Mouse (Mus musculus): ENCODE measurements around the gene Mei1. TPM values are rescaled to one million over a fixed set of nuclear protein-coding genes. Genes with fewer than 3 reads are reported as not detected.

The Mei1 gene
- total RNA-seq (2014; rRNA removed) (0.10 TPM in 1 of 2 replicates, not detected in the other), polyA plus RNA-seq (2015; fragmentation: Nextera tagmentation; extraction: Ambion mirVana) (0.10 and 0.11 TPM in 2 replicates)

DNA sequence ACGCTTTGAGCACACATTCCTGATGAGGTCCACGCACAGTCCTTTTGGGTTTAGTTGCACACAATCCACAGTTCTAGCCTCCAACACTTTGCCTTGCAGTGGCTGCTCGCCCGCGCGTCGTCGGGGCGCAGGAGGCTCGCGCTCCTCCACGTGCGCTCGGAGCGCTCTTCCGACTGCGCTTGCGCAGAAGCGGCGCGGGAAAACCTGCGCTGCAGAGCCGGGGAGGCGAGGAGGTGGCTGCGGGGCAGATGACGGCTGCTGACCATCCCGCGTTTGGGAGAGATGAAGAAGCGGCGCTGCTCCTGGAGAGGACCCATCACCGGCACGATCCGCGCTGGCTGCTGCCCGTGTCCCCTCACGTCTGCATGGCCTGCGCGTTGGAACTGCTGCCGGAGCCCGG is at the start of gene Mei1:
TSS of gene Mei1 (plus strand) at position 99 of the 400 bp plus-strand sequence.
- Histone ChIP-seq H3K4me2 (ENCODE audit: low read depth) (peak within 1 kb of the TSS; percentile 40; the same call in 1 of the 2 replicates), H3K27ac (ENCODE audit: low read depth, low read length) (no peak within 1 kb of the TSS), H3K27me3 (ENCODE audit: insufficient read depth, low read length) (peaks cover 21% of the 10 kb centered on the region), H3K36me3 (ENCODE audit: insufficient read depth) (no peaks in the 10 kb centered on the region), H3K4me1 (ENCODE audit: insufficient read depth) (no peaks in the 10 kb centered on the region), H3K9me3 (ENCODE audit: low read length) (no peaks in the 10 kb centered on the region), H3K4me3 (ENCODE audit: low read depth, low read length) (peak within 1 kb of the TSS; percentile 20), H3K9ac (no peak within 1 kb of the TSS)
- ATAC-seq (no peak), DNase-seq (peak; percentile 45)
- 25% methylated on average over 40 of the region's 40 CpGs for WGBS
- TF ChIP-seq CTCF (IDR thresholded peaks at IDR 0.05; ENCODE audit: low read depth) = no peak

DNA sequence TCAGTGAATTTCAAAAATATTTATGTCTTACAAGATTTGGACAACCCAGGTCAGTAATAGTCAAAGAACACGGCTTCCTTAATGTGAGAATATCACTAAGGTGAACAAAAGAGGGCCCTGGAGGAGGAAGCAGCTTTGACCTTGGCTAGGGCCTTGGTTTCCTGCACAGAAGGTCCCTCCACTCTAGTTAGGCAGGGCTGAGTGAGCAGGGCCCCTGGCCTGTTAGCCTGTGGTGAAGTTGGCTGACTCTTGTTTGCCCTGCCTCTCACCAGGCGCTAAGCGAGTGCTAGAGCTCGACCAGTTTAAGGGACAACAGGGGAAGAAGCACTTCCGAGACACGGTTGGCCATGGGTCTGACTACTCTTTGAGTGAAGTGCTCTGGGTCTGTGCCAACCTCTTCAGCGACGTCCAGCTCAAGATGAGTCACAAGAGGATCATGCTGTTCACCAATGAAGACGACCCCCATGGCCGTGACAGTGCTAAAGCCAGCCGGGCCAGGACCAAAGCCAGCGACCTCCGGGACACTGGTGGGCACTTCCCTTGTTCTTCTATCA is 47.2 kb upstream of the Mei1 start:
- Histone ChIP-seq H3K9ac (no peak overlapping the region), H3K9me3 (ENCODE audit: low read length) (no peaks in the 10 kb centered on the region), H3K4me3 (ENCODE audit: low read depth, low read length) (no peak overlapping the region), H3K4me1 (ENCODE audit: insufficient read depth) (no peaks in the 10 kb centered on the region), H3K27me3 (ENCODE audit: insufficient read depth, low read length) (no peaks in the 10 kb centered on the region), H3K27ac (ENCODE audit: low read depth, low read length) (no peak overlapping the region), H3K36me3 (ENCODE audit: insufficient read depth) (peaks cover 55% of the 10 kb centered on the region), H3K4me2 (ENCODE audit: low read depth) (no peak overlapping the region)
- ATAC-seq (no peak), DNase-seq (no peak)
- 87% methylated on average over 13 of the region's 13 CpGs for WGBS
- no peak for TF ChIP-seq CTCF (IDR thresholded peaks at IDR 0.05; ENCODE audit: low read depth)

DNA sequence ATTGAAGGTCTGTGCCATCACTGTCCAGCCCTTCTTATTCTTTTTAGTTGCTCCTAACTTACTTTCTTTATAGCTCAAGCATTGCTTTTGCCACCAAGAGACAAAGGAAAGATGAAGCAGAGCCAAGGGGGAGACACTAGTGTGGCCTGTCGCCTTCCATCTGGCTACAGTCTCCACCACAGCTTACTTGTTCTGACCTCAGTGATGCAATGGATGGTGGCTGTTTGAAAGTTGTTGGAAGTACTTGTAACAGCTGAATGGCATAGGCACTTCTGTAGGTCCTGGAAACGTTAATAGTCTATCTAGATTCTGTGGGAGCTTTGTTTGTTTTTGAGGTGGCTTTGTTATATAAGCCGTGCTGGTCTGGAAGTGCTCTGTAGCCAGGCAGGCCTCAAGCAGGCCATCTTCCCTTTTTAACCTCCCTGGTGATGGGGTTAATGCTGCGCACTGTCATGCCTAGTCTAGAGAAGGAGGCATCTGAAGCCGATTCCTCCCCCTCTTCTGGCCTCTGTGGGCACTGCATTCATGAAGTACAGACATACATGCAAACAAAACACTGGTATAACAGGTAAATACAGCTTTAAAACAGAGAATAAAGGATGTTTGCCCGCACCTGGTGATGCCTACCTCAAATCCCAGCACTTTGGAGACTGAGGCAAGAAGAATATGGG is 45.7 kb upstream of the Mei1 start:
- H3K27ac ChIP-seq (ENCODE audit: low read depth, low read length) = no peak overlapping the region
- 92% methylated on average over 6 of the region's 6 CpGs for WGBS
- TF ChIP-seq CTCF (IDR thresholded peaks at IDR 0.05; ENCODE audit: low read depth) = no peak
- ATAC-seq (no peak), DNase-seq (no peak)
- H3K36me3 ChIP-seq (ENCODE audit: insufficient read depth) = peaks cover 66% of the 10 kb centered on the region
- H3K4me3 ChIP-seq (ENCODE audit: low read depth, low read length) = no peak overlapping the region
- no peaks in the 10 kb centered on the region for H3K4me1 ChIP-seq (ENCODE audit: insufficient read depth)
- H3K4me2 ChIP-seq (ENCODE audit: low read depth) = no peak overlapping the region
- H3K9ac ChIP-seq = no peak overlapping the region
- H3K27me3 ChIP-seq (ENCODE audit: insufficient read depth, low read length) = no peaks in the 10 kb centered on the region
- H3K9me3 ChIP-seq (ENCODE audit: low read length) = no peaks in the 10 kb centered on the region

DNA sequence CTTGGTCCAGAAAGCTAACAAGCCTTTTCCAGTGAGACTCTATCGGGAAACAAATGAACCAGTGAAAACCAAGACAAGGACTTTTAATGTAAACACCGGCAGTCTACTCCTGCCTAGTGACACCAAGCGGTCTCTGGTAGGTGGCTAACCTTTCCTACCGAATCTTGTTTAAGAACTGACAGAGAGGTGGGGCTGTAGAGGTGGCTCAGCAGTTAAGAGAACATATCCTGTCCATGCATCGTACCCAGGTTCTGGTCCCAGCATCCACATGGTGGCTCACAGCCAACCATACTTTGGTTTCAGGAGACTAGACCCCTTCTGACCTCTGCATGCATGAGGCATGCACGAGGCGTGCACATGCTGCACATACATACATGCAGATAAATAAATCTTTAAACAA is 42.5 kb upstream of the Mei1 start:
- peaks cover 93% of the 10 kb centered on the region for H3K36me3 ChIP-seq (ENCODE audit: insufficient read depth)
- no peak overlapping the region for H3K9ac ChIP-seq
- H3K4me1 ChIP-seq (ENCODE audit: insufficient read depth) = no peaks in the 10 kb centered on the region
- no peak for ATAC-seq
- no peak overlapping the region for H3K4me2 ChIP-seq (ENCODE audit: low read depth)
- H3K4me3 ChIP-seq (ENCODE audit: low read depth, low read length) = no peak overlapping the region
- DNase-seq = no peak
- H3K9me3 ChIP-seq (ENCODE audit: low read length) = no peaks in the 10 kb centered on the region
- H3K27ac ChIP-seq (ENCODE audit: low read depth, low read length) = no peak overlapping the region
- H3K27me3 ChIP-seq (ENCODE audit: insufficient read depth, low read length) = no peaks in the 10 kb centered on the region
- TF ChIP-seq CTCF (IDR thresholded peaks at IDR 0.05; ENCODE audit: low read depth) = no peak
- WGBS = 95% methylated on average over 7 of the region's 7 CpGs

DNA sequence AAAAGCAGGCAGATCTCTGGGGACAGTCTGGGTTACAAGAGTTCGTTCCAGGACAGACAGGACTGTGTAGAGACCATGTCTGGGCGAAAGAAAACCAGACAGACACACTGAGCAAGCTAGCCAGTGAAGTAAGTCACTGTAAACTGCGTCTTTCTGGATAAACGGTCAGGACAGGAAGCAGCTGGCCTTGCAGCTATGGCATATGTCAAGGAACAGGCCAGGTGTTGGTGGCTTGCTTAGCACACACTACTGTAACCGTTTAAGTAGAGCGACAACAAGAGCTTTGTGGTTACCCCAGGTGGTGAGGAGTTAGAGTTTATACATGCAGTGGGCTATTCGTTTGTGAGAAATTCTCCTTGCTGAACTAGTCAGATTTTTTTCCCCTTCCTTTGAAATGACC is 42.1 kb upstream of the Mei1 start:
- ATAC-seq (no peak), DNase-seq (no peak)
- no peaks in the 10 kb centered on the region for H3K4me1 ChIP-seq (ENCODE audit: insufficient read depth)
- H3K4me2 ChIP-seq (ENCODE audit: low read depth) = no peak overlapping the region
- no peak overlapping the region for H3K4me3 ChIP-seq (ENCODE audit: low read depth, low read length)
- WGBS = 94% methylated on average over 7 of the region's 7 CpGs
- H3K9me3 ChIP-seq (ENCODE audit: low read length) = no peaks in the 10 kb centered on the region
- H3K27me3 ChIP-seq (ENCODE audit: insufficient read depth, low read length) = no peaks in the 10 kb centered on the region
- H3K36me3 ChIP-seq (ENCODE audit: insufficient read depth) = peaks cover 91% of the 10 kb centered on the region
- no peak overlapping the region for H3K27ac ChIP-seq (ENCODE audit: low read depth, low read length)
- H3K9ac ChIP-seq = no peak overlapping the region
- no peak for TF ChIP-seq CTCF (IDR thresholded peaks at IDR 0.05; ENCODE audit: low read depth)

GRCm38 (mm10) chr15:82032386-82032785 is 37.4 kb upstream of the Mei1 start:
- no peak for TF ChIP-seq CTCF (IDR thresholded peaks at IDR 0.05; ENCODE audit: low read depth)
- H3K9ac ChIP-seq = no peak overlapping the region
- no peak overlapping the region for H3K4me2 ChIP-seq (ENCODE audit: low read depth)
- ATAC-seq (no peak), DNase-seq (no peak)
- no peaks in the 10 kb centered on the region for H3K27me3 ChIP-seq (ENCODE audit: insufficient read depth, low read length)
- no peaks in the 10 kb centered on the region for H3K4me1 ChIP-seq (ENCODE audit: insufficient read depth)
- WGBS = 88% methylated on average over 7 of the region's 7 CpGs
- no peak overlapping the region for H3K4me3 ChIP-seq (ENCODE audit: low read depth, low read length)
- H3K36me3 ChIP-seq (ENCODE audit: insufficient read depth) = peaks cover 73% of the 10 kb centered on the region
- no peaks in the 10 kb centered on the region for H3K9me3 ChIP-seq (ENCODE audit: low read length)
- H3K27ac ChIP-seq (ENCODE audit: low read depth, low read length) = no peak overlapping the region

DNA sequence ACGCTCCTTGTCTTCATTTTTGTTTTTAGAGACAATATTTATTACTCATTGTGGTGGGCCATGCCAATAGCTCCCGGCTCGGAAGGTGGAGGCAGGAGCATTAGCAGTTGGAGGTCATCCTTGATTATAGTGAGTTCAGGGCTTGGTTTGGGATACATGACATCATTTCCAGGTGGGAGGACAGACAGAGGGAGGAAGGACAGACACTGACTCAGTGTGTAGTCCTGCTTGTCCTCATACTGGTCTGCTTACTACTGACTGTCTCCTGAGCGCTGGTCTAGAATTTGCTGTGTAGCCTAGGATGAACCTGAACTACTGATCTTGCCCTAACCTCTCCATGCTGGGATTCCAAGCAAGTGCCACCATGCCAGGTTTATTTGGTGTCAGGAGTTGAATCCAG is 36.0 kb upstream of the Mei1 start, which contains the start of gene Desi1:
TSS of gene Desi1 (minus strand) at position 101 of the 400 bp plus-strand sequence.
- Histone ChIP-seq H3K4me2 (ENCODE audit: low read depth) (no peak within 1 kb of the TSS), H3K9ac (no peak within 1 kb of the TSS), H3K9me3 (ENCODE audit: low read length) (no peaks in the 10 kb centered on the region), H3K4me1 (ENCODE audit: insufficient read depth) (no peaks in the 10 kb centered on the region), H3K36me3 (ENCODE audit: insufficient read depth) (peaks cover 75% of the 10 kb centered on the region), H3K27me3 (ENCODE audit: insufficient read depth, low read length) (no peaks in the 10 kb centered on the region), H3K27ac (ENCODE audit: low read depth, low read length) (no peak within 1 kb of the TSS), H3K4me3 (ENCODE audit: low read depth, low read length) (no peak within 1 kb of the TSS)
- DNase-seq = no peak
- no peak for ATAC-seq
- WGBS = 90% methylated on average over 4 of the region's 4 CpGs
- TF ChIP-seq CTCF (IDR thresholded peaks at IDR 0.05; ENCODE audit: low read depth) = no peak
